In genomic region chr7:75848776-75849670, GRCm38 (mm10) we compare ENCODE assay signal across 8 mouse cellular contexts. TPM values are rescaled to one million over a fixed set of nuclear protein-coding genes. Genes with fewer than 3 reads are reported as not detected.
A peak's percentile ranks its signal among the peaks of the same experiment; 100 is the strongest.
DNase-seq lines count a peak whose midpoint lies in the region; ATAC-seq and TF ChIP-seq lines count a peak whose summit lies in the region.

No protein-coding gene starts in this region.

- no peak for TF ChIP-seq RAD21 in MEL (IDR thresholded peaks at IDR 0.05; ENCODE audit: low read depth, low read length)

- H3K9me3 ChIP-seq in MEL (replicated peaks; ENCODE audit: insufficient read depth, low read length) = no peaks in the 10 kb centered on the region
- no peaks in the 10 kb centered on the region for H3K9me3 ChIP-seq in erythroblast, embryonic 14.5 days (ENCODE audit: control insufficient read depth, low read length)
- no peaks in the 10 kb centered on the region for H3K9me3 ChIP-seq in hindbrain, embryonic 13.5 days
- no peaks in the 10 kb centered on the region for H3K9me3 ChIP-seq in limb, embryonic 15.5 days
- H3K9me3 ChIP-seq in midbrain, embryonic 15.5 days = no peaks in the 10 kb centered on the region

- H3K27ac ChIP-seq in MEL (ENCODE audit: control insufficient read depth, low read depth, low read length) = no peak overlapping the region
- peak overlapping the region; percentile 84 for H3K27ac ChIP-seq in hindbrain, embryonic 13.5 days
- H3K27ac ChIP-seq in limb, embryonic 15.5 days = peak overlapping the region; percentile 90
- H3K27ac ChIP-seq in midbrain, embryonic 15.5 days = peak overlapping the region; percentile 78

- peaks cover 0 to 5% of the 10 kb centered on the region in 2 experiments; a peak in 2 of 4 replicates for H3K4me1 ChIP-seq in MEL (ENCODE audit: control insufficient read depth in 1 of 2, insufficient read depth in 2 of 2, low read length in 2 of 2)
- peaks cover 58% of the 10 kb centered on the region for H3K4me1 ChIP-seq in erythroblast, embryonic 14.5 days (ENCODE audit: control insufficient read depth)
- H3K4me1 ChIP-seq in hindbrain, embryonic 13.5 days (replicated peaks) = peaks cover 48% of the 10 kb centered on the region
- peaks cover 34% of the 10 kb centered on the region for H3K4me1 ChIP-seq in limb, embryonic 15.5 days
- H3K4me1 ChIP-seq in midbrain, embryonic 15.5 days = peaks cover 50% of the 10 kb centered on the region

- peaks cover 0 to 5% of the 10 kb centered on the region in 2 experiments; a peak in 2 of 4 replicates for H3K36me3 ChIP-seq in MEL (ENCODE audit: control insufficient read depth in 1 of 2, insufficient read depth in 2 of 2, low read length in 2 of 2)
- H3K36me3 ChIP-seq in erythroblast, embryonic 14.5 days (ENCODE audit: control insufficient read depth) = peaks cover 33% of the 10 kb centered on the region
- no peaks in the 10 kb centered on the region for H3K36me3 ChIP-seq in hindbrain, embryonic 13.5 days
- H3K36me3 ChIP-seq in limb, embryonic 15.5 days = peaks cover 5% of the 10 kb centered on the region; the same call in 1 of the 2 replicates
- H3K36me3 ChIP-seq in midbrain, embryonic 15.5 days (replicated peaks) = no peaks in the 10 kb centered on the region

- H3K27me3 ChIP-seq in MEL (ENCODE audit: control insufficient read depth in 1 of 2, insufficient read depth in 2 of 2, low read length in 2 of 2) = no peaks in the 10 kb centered on the region; a peak in 1 of 4 replicates
- H3K27me3 ChIP-seq in erythroblast, embryonic 14.5 days (ENCODE audit: control insufficient read depth) = no peaks in the 10 kb centered on the region
- no peaks in the 10 kb centered on the region for H3K27me3 ChIP-seq in hindbrain, embryonic 13.5 days
- no peaks in the 10 kb centered on the region for H3K27me3 ChIP-seq in limb, embryonic 15.5 days
- H3K27me3 ChIP-seq in midbrain, embryonic 15.5 days (replicated peaks) = no peaks in the 10 kb centered on the region

- H3K4me3 ChIP-seq in MEL (ENCODE audit: control insufficient read depth in 1 of 2, insufficient read depth in 1 of 2, low read depth in 2 of 2, low read length in 2 of 2) = peak overlapping the region; percentile 75 to 77
- H3K4me3 ChIP-seq in erythroblast, embryonic 14.5 days (replicated peaks) = peak overlapping the region; percentile 97
- peak overlapping the region; percentile 78 for H3K4me3 ChIP-seq in hindbrain, embryonic 13.5 days
- H3K4me3 ChIP-seq in limb, embryonic 15.5 days = peak overlapping the region; percentile 87
- peak overlapping the region; percentile 77 for H3K4me3 ChIP-seq in midbrain, embryonic 15.5 days

- TF ChIP-seq CTCF in MEL (IDR thresholded peaks at IDR 0.05 in 2 of 3, conservative IDR thresholded peaks at IDR 0.05 in 1 of 3; ENCODE audit: control insufficient read depth in 1 of 3, insufficient read depth in 1 of 3, low read depth in 2 of 3, low read length in 3 of 3, poor library complexity in 1 of 3, severe bottlenecking in 1 of 3) = no peak

- 0 out of 4 replicates have a peak, but pooled peaks of 1 of the 2 experiments have one; percentile 15 for TF ChIP-seq POLR2A in MEL (IDR thresholded peaks at IDR 0.05; ENCODE audit: control insufficient read depth in 1 of 2, insufficient read depth in 1 of 2, low read depth in 1 of 2, low read length in 2 of 2, poor library complexity in 1 of 2)

- ATAC-seq in hindbrain, embryonic 13.5 days (ENCODE audit: low FRiP score) = peak; percentile 31
- ATAC-seq in limb, embryonic 15.5 days (ENCODE audit: insufficient number of reproducible peaks, low FRiP score, low TSS enrichment, low read depth) = no peak
- ATAC-seq in midbrain, embryonic 15.5 days (replicated peaks) = peak; percentile 43

- no peak for TF ChIP-seq EP300 in MEL (IDR thresholded peaks at IDR 0.05; ENCODE audit: low read depth in 1 of 2, low read length in 2 of 2)

- 2% methylated on average over 23 of the region's 25 CpGs for WGBS in hindbrain, embryonic 13.5 days
- WGBS in limb, embryonic 15.5 days = 1% methylated on average over 25 of the region's 25 CpGs
- WGBS in midbrain, embryonic 15.5 days = 1% methylated on average over 25 of the region's 25 CpGs

- peak overlapping the region; percentile 75 for H3K9ac ChIP-seq in MEL (ENCODE audit: control insufficient read depth, low read depth, low read length, poor library complexity, severe bottlenecking)
- H3K9ac ChIP-seq in hindbrain, embryonic 13.5 days = peak overlapping the region; percentile 93
- H3K9ac ChIP-seq in limb, embryonic 15.5 days = peak overlapping the region; percentile 81
- peak overlapping the region; percentile 68 for H3K9ac ChIP-seq in midbrain, embryonic 15.5 days

- peaks cover 7% of the 10 kb centered on the region; the same call in 1 of the 2 replicates for H3K79me2 ChIP-seq in MEL (ENCODE audit: control insufficient read depth, insufficient read depth, low read length, poor library complexity)

- peak overlapping the region; percentile 75 for H3K4me2 ChIP-seq in hindbrain, embryonic 13.5 days
- H3K4me2 ChIP-seq in limb, embryonic 15.5 days = peak overlapping the region; percentile 81
- H3K4me2 ChIP-seq in midbrain, embryonic 15.5 days = peak overlapping the region; percentile 77

- peak; percentile 68 for DNase-seq in CD4-positive helper T cell, adult 2 months (ENCODE audit: low read depth, low spot score)
- peak; percentile 44 for DNase-seq in MEL (ENCODE audit: low read depth, low spot score)
- peak; percentile 79 for DNase-seq in thymus, postnatal 0 days (ENCODE audit: low spot score)
- no peak for DNase-seq in layer of hippocampus, adult 18-20 months (ENCODE audit: low spot score in 2 of 2)

TF ChIP-seq in MEL, 35 proteins besides CTCF, POLR2A, EP300 and RAD21:
- TF ChIP-seq MAX (IDR thresholded peaks at IDR 0.05; ENCODE audit: low read length) (no peak), ZNF384 (IDR thresholded peaks at IDR 0.05; ENCODE audit: low read depth, low read length) (no peak), NRF1 (IDR thresholded peaks at IDR 0.05; ENCODE audit: insufficient read depth, low read depth, low read length, poor library complexity, severe bottlenecking) (no peak)

RNA-seq across cellular contexts. Expression of gene Klhl25, which starts 0.9 kb away (rescaled TPM):
- total RNA-seq in MEL (2012; rRNA removed) = 7.4 and 8.0 TPM in 2 replicates
- polyA plus RNA-seq in MEL (2012; ENCODE audit: insufficient read depth in 1 of 2, insufficient read length in 2 of 2, low read depth in 1 of 2, low replicate concordance in 2 of 2, missing spikeins in 1 of 2) = 10 to 100 TPM in 1 of 2 experiments, not detected in 1; 11.4 TPM
- polyA plus RNA-seq in erythroblast, embryonic 14.5 days (2012) = 1.3 and 3.5 TPM in 2 replicates
- polyA plus RNA-seq in hindbrain, embryonic 13.5 days (2015; fragmentation: Nextera tagmentation; extraction: Ambion mirVana) = 25.7 and 32.9 TPM in 2 replicates
- 19.8 and 20.4 TPM in 2 replicates for polyA plus RNA-seq in limb, embryonic 15.5 days (2015; fragmentation: Nextera tagmentation; extraction: Ambion mirVana)
- 24.5 and 28.8 TPM in 2 replicates for polyA plus RNA-seq in midbrain, embryonic 15.5 days (2015; fragmentation: Nextera tagmentation; extraction: Ambion mirVana)
- polyA plus RNA-seq in thymus, postnatal 0 days (2015; fragmentation: Nextera tagmentation; extraction: Ambion mirVana) = 13.2 and 13.3 TPM in 2 replicates
- total RNA-seq in layer of hippocampus, adult 18-20 months (2021) = 1 to 10 TPM; 9.7 to 9.9 TPM

Comparison
In these comparisons a context has a peak if more than half of its experiments do, and no peak if none do; other contexts are left out.
1. DNase-seq: peak in CD4-positive helper T cell, adult 2 months (single experiment), MEL (single experiment) and thymus, postnatal 0 days (single experiment); none in layer of hippocampus, adult 18-20 months (0 of 2).
2. Peak in every context shown above with its lines, with median percentiles within 50 percentile points of each other: H3K4me3 ChIP-seq, H3K9ac ChIP-seq and H3K4me2 ChIP-seq.